Mouse (Mus musculus) yolk sac, embryonic 10.5 days (tissue): ENCODE results near the gene Olfr786.

Source experiments
- DNase-seq: peaks from one replicate; pipeline ENCODE4 v3.0.0-alpha.2; 2017; ENCODE audit warnings: low spot score

Olfr786 gene

GRCm38 (mm10) chr10:129427006-129427405 lies at the start of gene Olfr786:
Gene Olfr786 (plus strand): TSS chr10:129427306.
- no peak for DNase-seq

GRCm38 (mm10) chr10:129383783-129384182 lies 43.3 kb upstream of the Olfr786 start, which contains the start of gene Olfr784:
Gene Olfr784 (plus strand): TSS chr10:129384083.
- DNase-seq = no peak

- DNase-seq = no peak
Measured at GRCm38 (mm10) chr10:129400892-129401291, 26.2 kb upstream of the Olfr786 start.

DNA sequence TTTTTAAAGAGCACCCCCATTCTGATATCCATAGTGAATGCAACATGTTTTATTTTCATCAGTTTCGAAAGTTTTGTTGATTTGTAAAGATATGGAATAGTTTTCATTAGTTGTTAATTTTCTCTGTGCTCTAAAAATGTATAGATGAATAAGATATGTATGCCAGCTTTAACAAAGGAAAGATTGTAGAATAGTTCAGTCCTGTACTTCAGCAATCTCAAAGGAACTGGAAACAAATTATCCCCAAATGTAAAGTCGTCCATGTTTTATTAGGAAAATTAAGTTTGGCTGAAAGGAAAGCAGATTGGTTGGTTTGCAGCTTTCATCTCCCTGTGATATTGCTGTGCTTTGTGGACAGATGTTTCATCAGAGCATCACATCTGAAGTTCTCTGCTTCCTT lies 22.0 kb upstream of the Olfr786 start, which contains the start of gene Olfr785:
Olfr785 (plus strand) TSS at position 301 of the 400 bp plus-strand sequence.
- DNase-seq = no peak

- DNase-seq = no peak
Measured at GRCm38 (mm10) chr10:129461562-129461961, 34.5 kb downstream of the Olfr786 start, which contains the start of gene Olfr787. Gene Olfr787 (plus strand): TSS chr10:129461862.

- no peak for DNase-seq
Measured at GRCm38 (mm10) chr10:129470698-129471097, 43.6 kb downstream of the Olfr786 start, which contains the start of gene Olfr788. Gene Olfr788 (plus strand): TSS chr10:129470998.

DNA sequence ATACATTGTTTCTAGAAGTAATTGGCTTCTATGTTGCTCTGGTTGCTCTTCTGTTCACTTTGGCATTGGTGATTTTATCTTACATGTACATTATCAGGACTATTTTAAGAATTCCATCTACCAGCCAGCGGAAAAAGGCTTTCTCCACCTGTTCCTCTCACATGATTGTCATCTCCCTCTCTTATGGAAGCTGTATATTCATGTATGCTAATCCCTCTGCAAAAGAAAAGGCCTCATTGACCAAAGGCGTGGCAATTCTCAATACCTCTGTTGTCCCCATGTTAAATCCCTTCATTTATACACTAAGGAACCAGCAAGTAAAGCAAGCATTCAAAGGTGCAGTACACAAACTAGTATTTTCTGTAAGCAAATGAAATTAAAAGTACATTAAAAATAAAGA lies 46.1 kb downstream of the Olfr786 start:
- no peak for DNase-seq

DNA sequence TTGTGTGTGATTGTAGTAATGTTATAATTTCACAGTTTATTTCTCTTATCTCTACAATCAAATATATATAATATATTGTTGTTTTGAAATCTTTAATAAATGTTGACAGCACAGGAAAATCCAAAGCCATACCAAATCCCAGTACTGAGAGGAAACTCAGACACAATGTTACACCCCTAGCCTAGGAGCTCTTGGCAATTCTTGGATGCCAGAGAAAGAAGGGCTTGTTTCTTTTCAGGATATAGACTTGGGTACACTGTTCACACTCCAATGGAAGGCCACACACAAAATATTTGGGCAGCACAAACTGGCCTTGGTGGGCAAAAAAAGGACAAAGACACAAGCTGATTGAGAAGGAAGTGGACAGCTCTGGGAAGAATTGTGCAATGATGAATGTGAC lies 46.6 kb downstream of the Olfr786 start:
- no peak for DNase-seq

DNA sequence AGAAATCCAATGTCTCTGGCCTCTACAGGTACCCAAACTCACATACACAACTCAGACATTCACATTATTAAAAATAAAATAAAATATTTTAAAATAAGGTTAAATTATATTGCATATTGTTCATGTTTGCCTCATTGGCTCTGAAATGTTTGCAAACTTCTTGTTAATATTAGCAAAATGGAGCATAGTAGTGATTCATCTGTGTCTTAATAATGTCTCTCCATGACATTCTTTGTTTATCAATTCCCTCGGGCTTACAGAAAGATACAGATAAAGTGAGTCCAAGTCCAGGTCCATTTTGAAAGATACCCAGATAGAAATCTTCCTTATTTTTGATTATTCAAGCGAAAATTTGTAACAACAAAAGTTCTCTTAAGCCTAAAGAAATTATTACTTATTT lies 57.3 kb downstream of the Olfr786 start, which contains the start of gene Olfr789:
Olfr789 (plus strand) TSS at position 301 of the 400 bp plus-strand sequence.
- DNase-seq = no peak
